Mouse (Mus musculus) stomach, postnatal 0 days (tissue): ENCODE data around the gene Dazap2.

ENCODE experiments used
- CTCF ChIP-seq: IDR thresholded peaks from 2 replicates; pipeline ENCODE4 v1.5.1; 2016; ENCODE audit warnings: antibody characterized with exemption, low read depth, mild to moderate bottlenecking, moderate library complexity
- EP300 ChIP-seq: optimal IDR thresholded peaks from 2 replicates; pipeline ENCODE3; 2016; ENCODE audit warnings: antibody characterized with exemption

GRCm38 (mm10) chr15:100574378-100574777, 40.8 kb upstream of the Dazap2 start:
- TF ChIP-seq CTCF (no peak), EP300 (no peak)
